Mouse (Mus musculus) left cerebral cortex, postnatal 10 days (tissue): Measurements from ENCODE around the gene Mex3d. TPM values are rescaled to one million over a fixed set of nuclear protein-coding genes. Genes with fewer than 3 reads are reported as not detected.

Source experiments
- DNase-seq, 2 experiments: peaks; one replicate each; pipeline ENCODE4 v3.0.0; 2021 to 2022; ENCODE audit warnings: low spot score in 2 of 2, mixed read lengths in 1 of 2; ENCODE audit errors: extremely low spot score in 1 of 2
- intact Hi-C: fragments of 180-260 bp; cut with DNase I; formaldehyde crosslinking; loops from one replicate; pipeline ENCODE4 v1.15.1; 2025
- total RNA-seq, 2 experiments: library from RNA; stranded (reverse); gene quantifications; 2 replicates each; pipeline ENCODE4 v1.2.3; 2021

Mex3d gene
- total RNA-seq, 2 experiments from 2014 or later, result 31.1 to 35.4 TPM

DNA sequence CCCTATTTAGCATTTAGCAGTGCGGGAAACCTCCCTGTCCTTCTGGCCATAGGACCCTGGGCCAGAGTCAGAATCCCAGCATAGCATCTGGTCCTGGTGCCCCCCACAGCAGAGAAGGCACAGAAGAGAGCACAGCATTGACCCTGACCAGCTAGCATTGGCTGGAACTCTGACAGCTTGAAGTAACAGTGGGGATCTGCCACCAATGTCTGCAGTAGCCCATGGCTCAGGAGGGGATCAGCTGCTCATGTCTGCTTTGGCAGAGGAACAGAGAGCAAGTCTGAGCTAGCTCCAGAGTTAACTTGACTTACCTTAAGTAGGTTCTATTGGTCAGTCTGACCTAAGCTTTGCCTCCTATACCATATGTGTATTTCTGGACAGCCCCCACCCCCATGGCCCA is 30.4 kb upstream of the Mex3d start:
- DNase-seq, result peak in 1 of 2 experiments; percentile 18
- intact Hi-C loops, result no loop called here

DNA sequence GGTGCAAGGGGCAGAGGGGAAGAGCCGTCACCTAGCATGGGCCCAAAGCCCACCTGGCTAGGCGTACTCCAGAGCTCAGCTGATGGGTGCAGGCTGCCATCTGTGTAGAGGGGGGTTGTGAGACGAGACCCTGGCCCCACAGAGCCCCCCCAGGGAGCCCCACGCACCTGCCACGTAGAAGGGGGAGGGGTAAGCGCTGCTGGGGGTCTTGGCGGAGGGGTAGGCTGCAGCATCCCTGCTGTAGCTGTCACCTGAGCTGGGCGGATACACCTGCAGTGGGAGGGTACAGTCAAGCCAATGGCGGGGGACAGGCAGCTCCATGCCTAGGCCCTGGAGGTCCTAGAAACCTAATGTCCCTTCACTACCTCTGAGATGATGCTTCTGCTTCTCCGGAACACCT is 29.9 kb upstream of the Mex3d start:
- intact Hi-C loops, result no loop called here

GRCm38 (mm10) chr10:80415566-80415965 is 28.1 kb upstream of the Mex3d start:
- DNase-seq, result peak in 1 of 2 experiments; percentile 26
- intact Hi-C loops, result no loop called here

More for the DNA sequence above, 29.9 kb upstream of the Mex3d start:
- peak in 1 of 2 experiments; percentile 34 for DNase-seq

DNA sequence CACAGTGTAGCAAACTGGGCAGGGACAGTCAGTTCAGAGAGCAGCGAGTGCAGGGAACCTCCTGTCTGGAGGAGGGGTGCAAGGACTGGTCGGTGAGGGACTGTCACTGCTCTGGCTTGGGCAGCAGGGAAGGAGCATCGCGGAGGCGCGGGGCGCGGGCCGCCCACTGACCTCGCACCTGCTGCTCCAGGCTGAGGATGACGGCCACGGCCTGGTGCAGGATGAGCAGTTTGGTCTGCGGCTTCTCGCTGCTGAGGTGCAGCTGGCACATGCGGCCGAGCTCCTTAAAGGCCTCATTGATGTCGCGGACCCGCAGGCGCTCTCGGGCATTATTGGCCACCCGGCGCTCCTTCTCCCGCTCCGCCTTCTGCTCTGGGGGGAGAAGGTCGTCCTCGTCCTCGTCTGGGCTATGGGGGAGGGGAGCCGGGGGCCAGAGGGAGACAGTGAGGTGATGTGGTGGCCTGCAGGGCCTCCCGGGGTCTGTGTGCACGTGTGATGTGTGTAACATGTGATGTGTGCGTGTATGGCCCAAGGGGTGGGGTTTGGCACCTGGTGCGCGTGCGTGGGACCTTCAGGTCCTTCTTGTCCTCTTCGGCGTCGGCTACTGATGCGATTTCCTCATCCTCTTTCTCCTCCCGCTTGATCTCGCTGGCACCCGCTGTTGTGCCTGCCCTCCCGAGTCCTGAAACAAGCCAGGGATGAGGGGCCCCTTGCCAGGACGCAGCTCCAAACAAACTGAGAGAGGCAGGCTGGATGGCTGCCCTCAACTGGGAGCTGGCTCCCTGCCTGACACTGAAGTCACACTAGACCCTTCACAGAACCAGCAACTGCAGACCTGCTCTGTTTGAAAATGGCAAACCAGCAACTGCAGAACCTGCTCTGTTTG is 25.4 kb upstream of the Mex3d start:
- peak; percentile 80 to 82 for DNase-seq
- intact Hi-C loops, result no loop called here

DNA sequence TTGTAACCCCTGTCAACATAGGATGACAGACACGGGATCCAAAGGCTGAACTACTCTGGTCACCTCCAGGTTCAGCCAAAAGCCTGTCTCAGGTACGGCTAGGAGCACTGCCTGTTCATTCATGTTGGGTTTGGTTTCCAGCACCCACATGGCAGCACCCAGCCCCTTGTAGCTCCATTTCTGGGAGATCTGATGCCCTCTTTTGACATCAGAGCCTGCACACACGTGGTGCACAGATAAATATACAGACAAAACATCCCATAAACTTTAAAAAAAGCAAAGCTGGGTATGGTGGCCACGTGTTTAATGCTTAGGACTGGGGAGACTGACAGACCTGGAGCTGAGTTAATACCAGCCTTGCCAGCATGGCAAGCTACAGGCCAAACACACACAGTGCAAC is 20.5 kb upstream of the Mex3d start:
- intact Hi-C loops, result no loop called here
- DNase-seq, result no peak

- peak; percentile 92 to 94 for DNase-seq
- intact Hi-C loops, result no loop called here
Measured at GRCm38 (mm10) chr10:80406684-80407501, 19.4 kb upstream of the Mex3d start, which contains the start of gene Uqcr11. TSS of gene Uqcr11 (minus strand) at chr10:80406830.

DNA sequence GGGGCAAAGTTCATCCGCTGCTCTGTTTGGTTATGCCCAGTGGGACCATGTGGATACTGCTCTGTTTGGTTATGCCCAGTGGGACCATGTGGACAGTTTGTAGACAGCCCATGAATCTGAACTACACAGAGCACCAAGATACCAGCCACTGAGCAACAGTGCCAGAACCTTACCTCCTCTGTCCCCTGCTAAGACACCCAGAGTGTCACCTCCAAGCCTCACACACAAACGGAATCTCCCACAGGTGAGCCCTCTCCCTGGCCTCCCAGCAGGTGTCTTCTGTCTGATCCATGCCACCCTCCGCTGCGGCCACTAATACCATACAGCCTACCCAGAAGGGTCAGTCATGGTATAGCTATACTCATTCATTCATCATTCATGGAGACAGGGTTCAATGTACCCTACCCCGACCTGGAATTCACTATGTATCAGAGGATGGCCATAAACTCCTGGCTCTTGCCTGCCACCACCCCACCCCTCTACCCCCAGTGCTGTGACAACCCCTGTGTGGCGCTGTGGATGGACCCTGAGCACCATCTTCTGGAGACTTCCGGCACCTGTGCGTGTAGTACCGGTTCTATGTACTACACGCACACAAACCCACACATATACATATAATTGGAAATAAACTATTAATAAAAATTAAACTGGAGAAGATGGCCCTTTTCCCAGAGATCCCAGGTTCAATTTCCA is 18.2 kb upstream of the Mex3d start:
- intact Hi-C loops, result no loop called here
- DNase-seq, result no peak

- no peak for DNase-seq
- intact Hi-C loops, result no loop called here
Measured at GRCm38 (mm10) chr10:80403044-80403692, 15.7 kb upstream of the Mex3d start.

- intact Hi-C loops, result no loop called here
- DNase-seq, result no peak
Measured at GRCm38 (mm10) chr10:80400704-80401161, 13.3 kb upstream of the Mex3d start.

DNA sequence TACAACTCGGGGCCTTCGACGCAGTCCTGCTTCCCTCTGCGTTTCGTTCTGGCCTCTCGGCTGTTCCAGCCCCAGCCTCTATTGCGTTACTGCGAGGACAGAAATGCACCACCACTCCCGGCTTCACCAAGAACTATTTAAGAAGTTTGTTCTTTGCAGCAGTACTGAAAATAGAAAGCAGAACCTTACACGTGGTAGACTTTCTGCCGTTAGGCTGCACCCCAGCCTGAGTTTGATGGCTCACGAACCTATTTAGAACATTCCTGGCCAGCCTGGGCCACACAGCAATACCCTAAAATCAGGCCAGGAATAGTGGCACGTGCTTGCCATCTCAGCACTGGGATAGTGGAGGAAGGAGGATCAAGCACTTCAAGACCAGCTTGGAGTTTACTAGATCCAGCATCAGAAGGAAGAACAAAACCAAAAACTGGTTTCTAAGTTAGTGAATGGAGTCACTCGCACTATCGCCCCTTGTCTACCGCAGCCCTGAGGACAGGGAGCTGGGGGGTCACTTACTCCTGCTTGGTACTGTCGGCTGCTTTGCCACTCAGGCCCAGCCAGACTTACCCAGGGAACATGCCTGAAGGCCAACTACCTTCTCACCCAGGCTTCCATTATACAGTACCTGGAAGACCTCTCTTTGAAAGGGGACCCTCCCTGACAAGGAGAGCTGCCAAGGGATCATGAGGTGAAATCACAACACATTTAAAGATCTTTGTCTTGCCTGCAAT is 12.7 kb upstream of the Mex3d start:
- intact Hi-C loops, result no loop called here
- no peak for DNase-seq

GRCm38 (mm10) chr10:80399191-80399972 is 11.9 kb upstream of the Mex3d start, which contains the start of gene Mbd3:
TSS of gene Mbd3 (minus strand) at chr10:80399550.
- intact Hi-C loops, result no loop called here
- peak; percentile 100 for DNase-seq

DNA sequence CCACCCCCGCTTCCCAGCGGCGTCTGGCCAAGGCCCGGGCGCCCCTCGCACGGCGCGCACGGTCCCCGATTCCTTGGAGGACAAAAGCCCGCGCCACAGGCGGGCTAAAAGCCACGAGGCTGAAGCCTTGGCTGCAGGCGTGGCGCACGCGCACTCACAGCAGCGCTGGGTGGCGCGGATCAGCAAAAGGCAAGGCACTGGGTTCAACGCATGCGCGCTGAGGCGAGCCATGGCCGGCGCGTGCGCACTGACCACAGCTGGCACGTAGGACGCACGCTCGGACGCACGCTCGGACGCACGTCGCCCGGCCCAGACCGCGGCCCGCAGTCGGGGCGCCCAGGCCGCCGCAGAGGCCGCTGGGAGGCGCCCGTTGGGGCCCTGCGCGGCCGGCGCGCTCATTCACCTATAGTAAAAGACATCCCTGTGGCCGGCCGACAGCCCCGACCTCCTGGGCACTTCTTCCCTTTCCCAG is 11.3 kb upstream of the Mex3d start:
- DNase-seq, result peak; percentile 96 to 99
- intact Hi-C loops, result no loop called here

- no peak for DNase-seq
- intact Hi-C loops, result no loop called here
Measured at GRCm38 (mm10) chr10:80398174-80398535, 10.7 kb upstream of the Mex3d start.

- intact Hi-C loops, result no loop called here
- no peak for DNase-seq
Measured at GRCm38 (mm10) chr10:80397524-80398173, 10.2 kb upstream of the Mex3d start.

- intact Hi-C loops, result no loop called here
- no peak for DNase-seq
Measured at GRCm38 (mm10) chr10:80396822-80397523, 9.5 kb upstream of the Mex3d start.

- intact Hi-C loops, result no loop called here
- no peak for DNase-seq
Measured at GRCm38 (mm10) chr10:80395025-80395627, 7.7 kb upstream of the Mex3d start.
